Mouse (Mus musculus): ENCODE measurements around the gene Srgap1.

- TF ChIP-seq POLR2A (IDR thresholded peaks at IDR 0.05; ENCODE audit: insufficient read depth, low read depth, low read length) (peak; percentile 87; the same call in 1 of the 2 replicates), CTCF (IDR thresholded peaks at IDR 0.05; ENCODE audit: insufficient read depth, low read depth, low read length) (no peak)
Measured at GRCm38 (mm10) chr10:121739548-121740505, 307.3 kb downstream of the Srgap1 start, which contains the start of gene BC048403.

All from olfactory bulb, adult 2 months (tissue).